8 mouse cellular contexts compared by ENCODE assay signal in the genomic region with DNA sequence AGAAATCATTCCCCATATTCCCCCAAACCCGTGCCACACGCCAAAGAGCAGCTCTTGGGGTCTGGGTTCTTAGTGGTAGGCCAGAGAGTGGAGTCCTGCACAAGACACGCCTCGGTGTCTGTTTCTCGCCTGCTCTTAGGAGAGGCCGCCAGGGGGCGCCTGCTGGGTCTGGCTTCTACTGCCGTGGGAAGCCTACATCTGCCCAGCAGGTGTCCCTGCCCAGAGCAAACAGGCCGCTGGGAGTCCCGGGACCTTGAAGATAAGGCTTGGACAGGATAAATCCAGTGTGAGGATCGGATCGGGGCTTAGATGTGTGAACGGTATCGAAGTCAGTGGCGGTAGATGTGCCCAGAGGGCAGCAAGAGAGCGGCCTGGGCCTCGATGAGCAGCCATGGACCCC. TPM values are rescaled to one million over a fixed set of nuclear protein-coding genes. Genes with fewer than 3 reads are reported as not detected.
DNase-seq lines count a peak whose midpoint lies in the region; ATAC-seq and TF ChIP-seq lines count a peak whose summit lies in the region.

A gene (plus strand): TSS at position 236 of the 400 bp plus-strand sequence.

- 3% methylated on average over 17 of the region's 17 CpGs for WGBS in midbrain, embryonic 10.5 days
- 2% methylated on average over 17 of the region's 17 CpGs for WGBS in midbrain, embryonic 16.5 days
- 5% methylated on average over 17 of the region's 17 CpGs for WGBS in limb, embryonic 11.5 days

- no peak within 1 kb of the TSS for H3K27ac ChIP-seq in midbrain, embryonic 10.5 days (replicated peaks)
- no peak within 1 kb of the TSS for H3K27ac ChIP-seq in midbrain, embryonic 16.5 days (ENCODE audit: low read length)
- H3K27ac ChIP-seq in cortical plate, adult 2 months (ENCODE audit: insufficient read depth, low read length) = no peak within 1 kb of the TSS
- H3K27ac ChIP-seq in limb, embryonic 11.5 days (replicated peaks; ENCODE audit: low read depth, low read length) = no peak within 1 kb of the TSS

- peaks cover 4% of the 10 kb centered on the region; the same call in 1 of the 2 replicates for H3K9me3 ChIP-seq in midbrain, embryonic 10.5 days (replicated peaks)
- H3K9me3 ChIP-seq in midbrain, embryonic 16.5 days (replicated peaks; ENCODE audit: control insufficient read depth, low read length, poor library complexity, severe bottlenecking) = no peaks in the 10 kb centered on the region
- H3K9me3 ChIP-seq in limb, embryonic 11.5 days (ENCODE audit: control insufficient read depth, low read length) = no peaks in the 10 kb centered on the region

- H3K4me3 ChIP-seq in midbrain, embryonic 10.5 days = peak within 1 kb of the TSS; percentile 19; the same call in 1 of the 2 replicates
- H3K4me3 ChIP-seq in midbrain, embryonic 16.5 days (ENCODE audit: low read depth, low read length) = no peak within 1 kb of the TSS
- 0 out of 2 replicates have a peak within 1 kb of the TSS, but pooled peaks have one; percentile 6 for H3K4me3 ChIP-seq in cortical plate, adult 2 months (ENCODE audit: insufficient read depth, low read length)
- H3K4me3 ChIP-seq in limb, embryonic 11.5 days (ENCODE audit: low read depth, low read length) = peak within 1 kb of the TSS; percentile 31

- peak; percentile 76 for DNase-seq in midbrain, embryonic 10.5 days (ENCODE audit: low spot score)
- peak; percentile 63 to 72 for DNase-seq in gastrocnemius, postnatal 4 days (ENCODE audit: low spot score in 2 of 2)
- DNase-seq in kidney, adult 11 months = peak; percentile 72
- peak; percentile 87 for DNase-seq in limb, embryonic 11.5 days (ENCODE audit: low spot score)
- peak; percentile 68 to 89 for DNase-seq in spleen, postnatal 4 days (ENCODE audit: low spot score in 2 of 2)

- no peaks in the 10 kb centered on the region for H3K36me3 ChIP-seq in midbrain, embryonic 10.5 days
- no peaks in the 10 kb centered on the region for H3K36me3 ChIP-seq in midbrain, embryonic 16.5 days (ENCODE audit: control insufficient read depth, insufficient read depth, low read length)
- no peaks in the 10 kb centered on the region for H3K36me3 ChIP-seq in limb, embryonic 11.5 days (ENCODE audit: control insufficient read depth, insufficient read depth, low read length)

- TF ChIP-seq CTCF in cortical plate, adult 2 months (IDR thresholded peaks at IDR 0.05; ENCODE audit: extremely low read depth, insufficient read depth, low read length) = peak; percentile 52

- H3K9ac ChIP-seq in midbrain, embryonic 16.5 days (ENCODE audit: low read depth, low read length) = no peak within 1 kb of the TSS
- H3K9ac ChIP-seq in limb, embryonic 11.5 days (ENCODE audit: low read length) = no peak within 1 kb of the TSS

- peaks cover 37% of the 10 kb centered on the region for H3K4me1 ChIP-seq in midbrain, embryonic 10.5 days
- H3K4me1 ChIP-seq in midbrain, embryonic 16.5 days (ENCODE audit: control insufficient read depth, insufficient read depth, low read length) = peaks cover 7% of the 10 kb centered on the region; the same call in 1 of the 2 replicates
- H3K4me1 ChIP-seq in cortical plate, adult 2 months (ENCODE audit: control insufficient read depth, insufficient read depth, low read length) = no peaks in the 10 kb centered on the region; the same call in 1 of the 2 replicates
- H3K4me1 ChIP-seq in limb, embryonic 11.5 days (ENCODE audit: control insufficient read depth, insufficient read depth, low read length) = peaks cover 13% of the 10 kb centered on the region; the same call in 1 of the 2 replicates

- ATAC-seq in midbrain, embryonic 16.5 days = no peak
- no peak for ATAC-seq in limb, embryonic 11.5 days (ENCODE audit: insufficient number of reproducible peaks, low FRiP score, low TSS enrichment, low read depth)
- ATAC-seq in monocyte, adult 5-6 weeks (replicated peaks; ENCODE audit: insufficient number of reproducible peaks, low FRiP score, low TSS enrichment, poor library complexity, severe bottlenecking) = peak; percentile 60

- peaks cover 96% of the 10 kb centered on the region for H3K27me3 ChIP-seq in midbrain, embryonic 10.5 days (ENCODE audit: low read depth, poor library complexity, severe bottlenecking)
- H3K27me3 ChIP-seq in midbrain, embryonic 16.5 days (ENCODE audit: control insufficient read depth, insufficient read depth, low read depth, low read length) = peaks cover 82% of the 10 kb centered on the region
- peaks cover 84% of the 10 kb centered on the region for H3K27me3 ChIP-seq in limb, embryonic 11.5 days (ENCODE audit: control insufficient read depth, insufficient read depth, low read length)

- H3K4me2 ChIP-seq in midbrain, embryonic 16.5 days (ENCODE audit: low read length) = no peak within 1 kb of the TSS
- H3K4me2 ChIP-seq in limb, embryonic 11.5 days (ENCODE audit: low read depth, severe bottlenecking) = peak within 1 kb of the TSS; percentile 58; the same call in 1 of the 2 replicates

- TF ChIP-seq POLR2A in cortical plate, adult 2 months (IDR thresholded peaks at IDR 0.05; ENCODE audit: extremely low read depth, insufficient read depth, low read length) = no peak

RNA-seq across cellular contexts. Expression of the gene that starts here (rescaled TPM):
- not detected in 2 replicates for polyA plus RNA-seq in midbrain, embryonic 10.5 days (2016; fragmentation: Nextera tagmentation; extraction: Ambion mirVana)
- polyA plus RNA-seq in midbrain, embryonic 16.5 days (2015; fragmentation: Nextera tagmentation; extraction: Ambion mirVana) = 0.04 TPM in 1 of 2 replicates, not detected in the other
- polyA plus RNA-seq in cortical plate, adult 2 months (2012; rRNA removed) = 1.1 and 1.3 TPM in 2 replicates
- under 1 TPM; 0.13 to 0.15 TPM for total RNA-seq in gastrocnemius, postnatal 4 days (2021)
- polyA plus RNA-seq in limb, embryonic 11.5 days (2014; fragmentation: Nextera tagmentation; extraction: Ambion mirVana) = 0.04 and 0.16 TPM in 2 replicates
- not detected in 3 replicates for total RNA-seq in monocyte, adult 5-6 weeks (2017)

Comparison
In these comparisons a context has a peak if more than half of its experiments do, and no peak if none do; other contexts are left out.
1. Peak in DNase-seq and H3K4me3 ChIP-seq in midbrain, embryonic 10.5 days; RNA of the gene not detected or under 1 TPM.
2. Peak in DNase-seq in gastrocnemius, postnatal 4 days; RNA of the gene not detected or under 1 TPM.
3. Peak in DNase-seq, H3K4me3 ChIP-seq and H3K4me2 ChIP-seq in limb, embryonic 11.5 days; RNA of the gene not detected or under 1 TPM.
4. Peak in ATAC-seq in monocyte, adult 5-6 weeks; RNA of the gene not detected or under 1 TPM.